Mouse (Mus musculus) thymus, postnatal 25 days (tissue): ENCODE measurements around the gene Zfp292.

Experiments
- DNase-seq: peaks from one replicate; pipeline ENCODE4 v3.0.0; 2022

Zfp292 gene

GRCm38 (mm10) chr4:34786476-34786875 lies 96.3 kb downstream of the Zfp292 start:
- no peak for DNase-seq

GRCm38 (mm10) chr4:34785646-34786045 lies 97.1 kb downstream of the Zfp292 start:
- no peak for DNase-seq

GRCm38 (mm10) chr4:34784865-34785264 lies 97.9 kb downstream of the Zfp292 start:
- DNase-seq = peak; percentile 18

- DNase-seq = peak; percentile 32
Measured at GRCm38 (mm10) chr4:34782730-34783129, 100.0 kb downstream of the Zfp292 start.

GRCm38 (mm10) chr4:34777677-34778527 lies 104.9 kb downstream of the Zfp292 start, which contains the start of gene Smim8:
Gene Smim8 (minus strand): TSS chr4:34778423.
- DNase-seq = peak; percentile 91

- no peak for DNase-seq
Measured at GRCm38 (mm10) chr4:34771652-34772371, 110.9 kb downstream of the Zfp292 start.

- no peak for DNase-seq
Measured at GRCm38 (mm10) chr4:34756163-34756562, 126.6 kb downstream of the Zfp292 start, which contains the start of gene Gm136. Gene Gm136 (minus strand): TSS chr4:34756263.
